Mouse (Mus musculus): Measurements from ENCODE around the gene Gm3045.

- TF ChIP-seq CTCF (IDR thresholded peaks at IDR 0.05; ENCODE audit: low read depth) (no peak), EP300 (IDR thresholded peaks at IDR 0.05; ENCODE audit: low read depth) (no peak)
Measured at GRCm38 (mm10) chr13:56438211-56439075, 12.0 kb downstream of the Gm3045 start, which contains the start of gene Slc25a48.

Data from liver, embryonic 14.5 days (tissue).